Comparison of ENCODE assay signal across 9 mouse cellular contexts in genomic region chr19:15837715-15838175, GRCm38 (mm10).
DNase-seq lines count a peak whose midpoint lies in the region; ATAC-seq lines count a peak whose summit lies in the region.
"Had no signal": no experiment of that assay in that cellular context is flagged by ENCODE, and none has a peak within 500 bp of the region (broad histone marks: within the 10 kb centered on the region; RNA-seq: fewer than 3 reads in every experiment).

No protein-coding gene starts in this region.

- H3K36me3 ChIP-seq in hindbrain, embryonic 15.5 days: no peaks in the 10 kb centered on the region
- H3K36me3 ChIP-seq: embryonic facial prominence, embryonic 13.5 days had no signal

- peak overlapping the region; percentile 39 for H3K4me2 ChIP-seq in hindbrain, embryonic 15.5 days
- H3K4me2 ChIP-seq: embryonic facial prominence, embryonic 13.5 days had no signal

- DNase-seq in cerebellum, postnatal 10 days: peak; percentile 12 to 29
- no peak for DNase-seq in cerebellum, postnatal 25 days
- peak; percentile 58 for DNase-seq in MN1 (ENCODE audit: low spot score)
- peak; percentile 39 for DNase-seq in lung, postnatal 10 days
- no peak for DNase-seq in adrenal gland, postnatal 25 days
- DNase-seq in cerebellum, adult 8-10 months: no peak
- no peak for DNase-seq in gastrocnemius, postnatal 4 days (ENCODE audit: low spot score in 2 of 2)

- H3K9me3 ChIP-seq in hindbrain, embryonic 15.5 days: no peaks in the 10 kb centered on the region
- H3K9me3 ChIP-seq: embryonic facial prominence, embryonic 13.5 days had no signal

- peak overlapping the region; percentile 68 for H3K27ac ChIP-seq in hindbrain, embryonic 15.5 days (replicated peaks)
- H3K27ac ChIP-seq: embryonic facial prominence, embryonic 13.5 days had no signal

- no peak overlapping the region for H3K9ac ChIP-seq in hindbrain, embryonic 15.5 days
- H3K9ac ChIP-seq: embryonic facial prominence, embryonic 13.5 days had no signal

- 13% methylated on average over 1 of the region's 1 CpGs for WGBS in hindbrain, embryonic 15.5 days

- H3K27me3 ChIP-seq in hindbrain, embryonic 15.5 days: no peaks in the 10 kb centered on the region
- H3K27me3 ChIP-seq: embryonic facial prominence, embryonic 13.5 days had no signal

- no peak overlapping the region for H3K4me3 ChIP-seq in hindbrain, embryonic 15.5 days
- H3K4me3 ChIP-seq: embryonic facial prominence, embryonic 13.5 days had no signal

- ATAC-seq in hindbrain, embryonic 15.5 days (ENCODE audit: low FRiP score, low read depth): peak; percentile 60

- H3K4me1 ChIP-seq in hindbrain, embryonic 15.5 days (replicated peaks): peaks cover 28% of the 10 kb centered on the region
- H3K4me1 ChIP-seq: embryonic facial prominence, embryonic 13.5 days had no signal

Comparison
In these comparisons a context has a peak if more than half of its experiments do, and no peak if none do; other contexts are left out.
1. DNase-seq: peak in cerebellum, postnatal 10 days (2 of 2), MN1 (single experiment) and lung, postnatal 10 days (single experiment); none in cerebellum, postnatal 25 days (0 of 2), adrenal gland, postnatal 25 days (single experiment), cerebellum, adult 8-10 months (single experiment) and gastrocnemius, postnatal 4 days (0 of 2).